Mouse (Mus musculus) Muller cell, postnatal 12 days (primary cell): Measurements from ENCODE around the gene Map4k5.

Experiments used
- DNase-seq: peaks from one replicate; pipeline ENCODE4 v3.0.0-alpha.2; 2015; ENCODE audit errors: inconsistent ontology term

Map4k5 gene

DNA sequence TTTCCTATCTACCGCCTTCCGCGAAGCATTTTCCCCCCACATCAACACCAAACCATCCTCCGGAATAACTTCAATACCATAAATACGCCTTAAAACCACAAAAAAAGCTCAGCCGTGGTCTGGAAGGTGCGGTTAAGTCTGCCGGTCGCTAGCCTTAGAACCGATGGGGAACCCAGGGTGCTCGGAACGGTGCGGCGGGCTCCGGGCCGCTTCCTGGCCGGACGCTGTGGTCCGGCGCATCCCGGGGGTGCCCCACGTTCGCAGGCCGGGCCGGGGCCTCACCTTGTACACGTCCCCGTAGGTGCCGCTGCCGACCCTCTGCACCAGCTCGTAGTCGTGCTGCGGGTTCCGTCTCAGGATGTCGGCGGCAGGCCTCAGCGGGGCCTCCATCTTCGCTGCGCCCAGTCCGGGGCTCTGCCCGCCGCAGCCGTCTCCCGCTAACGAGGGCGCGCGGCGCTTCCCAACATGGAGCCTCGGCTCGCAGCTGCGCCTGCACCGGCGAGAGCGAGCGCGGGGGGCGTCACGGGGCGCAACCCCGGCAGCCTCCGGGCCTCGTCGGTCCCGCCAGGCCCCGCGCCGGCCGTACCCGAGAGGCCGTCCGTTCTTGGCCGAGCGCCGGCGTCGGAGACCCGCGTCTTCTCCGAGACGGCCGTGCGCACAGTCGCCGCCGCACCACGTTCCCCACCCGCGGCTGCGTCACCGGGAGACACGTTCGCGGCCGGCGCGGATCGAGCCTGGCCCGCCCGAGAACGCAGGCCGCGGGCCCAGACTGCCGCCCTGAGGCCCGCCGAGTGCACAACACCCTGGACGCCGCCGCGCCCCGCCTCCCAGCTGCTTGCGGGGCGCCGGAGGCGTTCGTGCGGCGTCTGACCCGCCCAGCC, at the start of gene Map4k5, which contains the start of gene Atl1:
Map4k5 (minus strand) TSS at position 830 of the 881 bp plus-strand sequence.
Atl1 (plus strand) TSS at position 244 of the 881 bp plus-strand sequence.
- peak; percentile 97 for DNase-seq

DNA sequence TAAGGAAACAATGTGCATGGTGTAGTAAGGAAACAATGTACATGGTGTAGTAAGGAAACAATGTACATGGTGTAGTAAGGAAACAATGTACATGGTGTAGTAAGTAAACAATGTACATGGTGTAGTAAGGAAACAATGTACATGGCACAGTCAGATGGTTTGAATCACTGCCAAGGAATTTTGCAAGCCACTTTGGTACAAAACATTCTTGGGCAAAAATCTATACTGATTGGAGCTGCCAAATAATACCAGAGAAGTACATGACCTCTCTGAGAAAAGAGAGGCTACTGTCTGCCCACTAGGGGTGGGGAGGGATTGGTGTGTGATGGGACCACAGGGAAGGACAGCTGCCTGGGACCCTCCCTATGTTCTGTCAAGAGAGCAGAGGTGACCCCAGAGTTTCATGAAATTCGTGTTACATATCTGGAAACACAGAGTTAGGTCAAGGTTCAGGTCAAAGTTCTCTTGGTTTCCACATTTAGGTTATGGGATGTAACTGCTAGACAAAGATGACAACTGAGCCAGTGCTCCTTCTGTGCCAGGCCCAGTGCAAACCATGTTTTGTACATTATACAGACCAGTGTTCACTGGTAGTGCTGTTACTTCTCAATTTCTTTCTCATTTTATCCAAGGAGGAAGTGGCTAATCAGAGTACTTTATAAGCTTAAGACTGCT, 48.8 kb upstream of the Map4k5 start:
- peak; percentile 22 for DNase-seq

DNA sequence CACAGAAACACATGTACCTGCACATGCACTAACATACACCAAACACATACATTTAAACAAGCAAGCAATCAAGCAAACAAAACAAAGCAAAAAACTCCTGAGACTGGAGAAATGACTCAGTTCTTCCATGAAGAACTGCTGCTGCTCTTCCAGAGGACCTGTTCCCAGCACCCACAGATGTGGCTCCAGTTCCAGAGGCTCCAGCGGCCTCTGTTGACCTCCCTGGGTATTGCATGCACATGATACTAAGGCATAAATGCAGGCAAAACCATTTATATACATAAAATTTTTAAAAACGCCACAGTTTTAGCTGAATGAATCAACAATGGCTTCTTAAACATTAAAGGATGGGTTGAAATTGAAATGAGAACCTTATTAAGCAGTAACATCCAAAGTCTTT, 46.3 kb upstream of the Map4k5 start:
- DNase-seq: no peak

DNA sequence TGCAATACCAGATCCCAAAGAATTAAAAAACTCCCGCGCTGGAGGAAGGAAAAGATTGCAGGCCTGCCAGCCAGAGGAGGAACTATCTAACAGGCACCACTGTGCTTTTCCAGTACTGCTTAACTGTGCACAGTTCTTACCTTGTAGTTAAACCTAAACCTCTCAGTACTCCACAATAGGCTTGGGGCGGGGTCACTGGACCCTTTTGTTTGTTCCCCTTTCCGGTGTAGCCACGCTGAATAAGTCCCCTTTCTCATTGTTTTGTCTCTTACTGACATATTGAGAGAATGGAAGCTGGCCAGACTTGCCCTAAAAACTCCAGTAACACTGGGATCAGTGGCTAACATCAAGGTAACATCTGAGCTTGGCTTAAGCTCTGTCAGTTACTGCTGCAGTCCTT, 44.7 kb upstream of the Map4k5 start:
- DNase-seq: no peak

DNA sequence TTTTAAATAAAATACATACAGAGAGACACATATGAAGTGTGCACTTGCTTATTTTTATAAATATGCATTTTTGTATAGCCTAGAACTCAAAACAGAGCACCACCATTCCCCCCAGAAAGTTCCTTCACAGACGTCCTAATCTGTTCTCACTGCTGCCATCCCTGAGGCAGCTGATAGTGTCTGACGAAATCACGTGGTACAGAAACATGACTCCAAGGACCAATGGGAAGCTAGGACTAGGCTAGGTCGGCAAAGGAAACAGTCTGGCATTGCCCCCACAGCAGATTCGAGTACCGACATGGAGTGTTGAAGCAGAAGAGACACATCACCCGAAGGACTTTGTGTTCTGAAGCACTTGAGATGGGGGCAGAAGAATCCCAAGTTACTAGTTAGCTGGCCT, 33.7 kb upstream of the Map4k5 start:
- no peak for DNase-seq

DNA sequence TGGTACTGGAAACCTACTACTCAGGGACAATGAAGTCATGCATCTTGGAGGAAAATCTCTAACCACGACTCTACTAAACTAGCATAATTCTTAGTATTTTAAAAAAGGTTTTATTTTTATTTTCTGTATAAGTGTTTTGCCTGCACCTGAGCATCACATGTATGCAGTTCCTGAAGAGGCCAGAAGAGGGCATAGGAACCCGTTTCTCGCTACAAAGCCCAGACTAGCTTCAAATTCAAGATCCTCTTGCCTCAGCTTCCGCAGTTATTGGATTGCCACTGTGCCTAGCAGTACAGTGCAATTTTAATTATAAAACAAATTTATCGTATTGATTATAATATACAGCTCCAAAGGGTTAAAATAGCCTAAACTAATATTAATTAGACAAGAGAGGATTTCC, 31.0 kb upstream of the Map4k5 start:
- DNase-seq: peak; percentile 9

DNA sequence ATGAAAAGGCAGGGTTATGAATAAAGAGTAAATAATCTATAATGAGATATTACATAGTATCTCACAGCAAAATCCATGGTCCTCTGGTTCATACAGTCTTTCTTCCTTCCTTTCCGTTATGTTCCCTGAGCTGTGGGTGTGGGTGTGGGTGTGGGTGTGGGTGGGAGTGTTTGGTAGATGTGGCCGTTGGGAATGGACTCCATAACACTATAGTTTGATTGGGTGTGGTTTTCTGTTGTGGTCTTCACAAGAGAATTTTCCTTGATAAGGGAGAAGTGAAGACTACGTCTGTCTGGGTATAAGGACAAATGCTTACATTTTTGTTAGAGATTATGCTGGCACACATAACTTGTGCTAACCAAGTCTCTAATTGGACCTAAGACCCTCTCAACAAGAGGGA, 30.6 kb upstream of the Map4k5 start:
- no peak for DNase-seq

DNA sequence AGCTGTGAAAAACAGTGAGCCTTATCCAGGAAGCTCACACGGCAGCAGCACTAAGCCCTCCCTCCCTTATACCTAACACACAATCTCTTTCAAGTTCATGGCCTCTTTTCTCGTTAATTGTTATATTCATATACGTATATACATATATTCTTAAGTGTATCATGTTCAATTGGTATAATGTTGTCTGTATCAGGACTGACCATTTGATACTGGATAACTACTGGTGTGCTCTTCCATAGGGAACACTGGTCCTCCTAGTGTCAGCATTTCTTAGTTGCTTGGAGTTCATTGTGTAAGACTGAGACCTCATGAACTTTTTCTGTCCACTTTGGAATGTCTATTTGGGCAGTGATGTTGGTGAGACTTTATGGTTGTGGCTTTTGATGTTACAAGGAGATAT, 30.1 kb upstream of the Map4k5 start:
- DNase-seq: no peak

DNA sequence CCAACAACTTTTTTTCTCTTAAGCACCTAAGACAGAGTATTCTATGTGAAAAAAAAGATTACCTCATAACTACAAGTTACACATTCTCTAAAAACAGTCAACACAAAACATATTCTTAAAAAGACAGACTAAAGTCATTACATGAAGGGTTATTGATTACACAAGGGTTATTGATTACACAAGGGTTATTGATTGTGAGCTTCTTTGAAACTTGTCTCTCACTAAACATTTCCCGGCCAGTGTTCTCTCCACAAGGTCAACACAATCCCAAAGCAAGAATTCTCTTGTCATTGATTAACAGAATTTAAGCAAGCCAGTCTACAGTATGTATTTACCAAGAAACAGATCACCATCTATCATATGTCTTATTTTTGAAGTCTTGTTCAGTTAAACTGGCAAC, 29.1 kb upstream of the Map4k5 start:
- DNase-seq: no peak

DNA sequence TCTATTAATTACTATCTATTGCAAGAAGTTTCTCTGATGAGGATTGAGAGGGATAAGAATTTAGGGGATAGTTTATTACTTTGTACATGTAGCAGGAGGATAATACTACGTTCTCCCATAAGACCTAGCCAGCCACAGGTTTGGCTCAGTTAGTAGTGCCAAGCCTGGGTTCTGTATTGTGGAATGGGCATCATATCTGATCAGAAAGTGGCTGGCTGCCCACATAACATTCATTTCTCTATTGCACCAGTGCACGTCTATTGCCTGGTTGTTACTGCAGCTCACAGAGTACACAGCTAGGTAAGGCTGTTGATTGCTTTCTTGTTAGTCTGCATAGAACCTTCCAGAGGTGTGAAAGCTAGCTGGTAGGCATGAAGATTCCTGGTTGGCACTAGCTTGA, 24.9 kb upstream of the Map4k5 start:
- DNase-seq: no peak

DNA sequence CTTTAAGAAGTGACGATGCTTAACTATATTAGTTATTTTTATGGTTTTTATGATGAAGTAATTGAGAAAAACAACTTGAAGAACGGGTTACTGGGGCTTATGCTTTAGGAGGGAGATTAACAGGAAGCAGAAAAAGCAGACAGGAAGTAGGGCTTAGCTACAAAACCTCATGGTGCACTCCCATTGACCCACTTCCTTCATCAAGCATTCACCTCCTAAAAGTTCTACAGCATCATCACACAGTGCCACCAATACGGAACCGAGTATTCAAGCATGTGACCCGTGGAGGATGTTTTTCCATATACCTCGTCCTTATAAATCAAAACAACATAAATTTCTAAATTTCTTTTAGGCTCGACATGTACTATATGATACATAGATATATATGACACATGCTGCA, 19.7 kb upstream of the Map4k5 start:
- DNase-seq: no peak

DNA sequence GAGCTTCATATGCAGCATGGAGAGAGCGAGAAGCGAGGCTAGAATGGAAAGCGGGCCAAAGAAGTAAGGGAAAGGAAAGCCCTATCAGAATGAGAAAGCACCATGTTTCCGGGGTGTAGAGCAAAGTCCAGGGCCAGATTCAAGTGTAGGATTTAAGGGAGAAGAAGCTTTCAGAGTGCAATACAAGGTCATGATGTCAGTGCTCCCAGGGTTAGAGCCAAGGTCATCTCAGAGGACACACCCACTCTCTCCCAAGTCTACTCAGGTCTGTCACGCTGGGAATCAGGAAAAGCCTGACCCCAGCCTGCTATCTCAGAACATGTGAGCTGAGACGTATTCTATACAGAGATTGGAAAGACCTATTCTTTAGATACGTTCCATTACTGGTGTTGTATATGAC, 18.9 kb upstream of the Map4k5 start:
- no peak for DNase-seq

DNA sequence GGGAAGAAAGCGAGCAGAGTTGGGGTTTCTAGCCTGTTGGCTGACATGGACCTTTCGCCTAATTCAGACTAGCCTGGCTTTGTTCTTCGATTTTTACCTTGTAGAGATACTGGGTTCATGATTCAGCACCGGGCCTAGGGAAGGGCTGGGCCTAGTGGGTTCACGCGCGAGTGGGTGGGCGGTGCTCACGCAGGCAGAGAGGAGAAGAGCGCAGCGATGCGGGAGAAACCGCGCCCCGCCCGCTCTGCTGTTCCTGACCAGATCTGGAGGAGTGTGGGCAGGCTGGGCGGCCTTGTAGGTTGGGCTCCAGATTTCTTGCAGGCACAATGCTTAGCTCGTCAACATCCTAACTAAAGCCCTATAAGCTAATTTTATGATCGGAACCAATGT, 15.5 kb upstream of the Map4k5 start:
- no peak for DNase-seq

DNA sequence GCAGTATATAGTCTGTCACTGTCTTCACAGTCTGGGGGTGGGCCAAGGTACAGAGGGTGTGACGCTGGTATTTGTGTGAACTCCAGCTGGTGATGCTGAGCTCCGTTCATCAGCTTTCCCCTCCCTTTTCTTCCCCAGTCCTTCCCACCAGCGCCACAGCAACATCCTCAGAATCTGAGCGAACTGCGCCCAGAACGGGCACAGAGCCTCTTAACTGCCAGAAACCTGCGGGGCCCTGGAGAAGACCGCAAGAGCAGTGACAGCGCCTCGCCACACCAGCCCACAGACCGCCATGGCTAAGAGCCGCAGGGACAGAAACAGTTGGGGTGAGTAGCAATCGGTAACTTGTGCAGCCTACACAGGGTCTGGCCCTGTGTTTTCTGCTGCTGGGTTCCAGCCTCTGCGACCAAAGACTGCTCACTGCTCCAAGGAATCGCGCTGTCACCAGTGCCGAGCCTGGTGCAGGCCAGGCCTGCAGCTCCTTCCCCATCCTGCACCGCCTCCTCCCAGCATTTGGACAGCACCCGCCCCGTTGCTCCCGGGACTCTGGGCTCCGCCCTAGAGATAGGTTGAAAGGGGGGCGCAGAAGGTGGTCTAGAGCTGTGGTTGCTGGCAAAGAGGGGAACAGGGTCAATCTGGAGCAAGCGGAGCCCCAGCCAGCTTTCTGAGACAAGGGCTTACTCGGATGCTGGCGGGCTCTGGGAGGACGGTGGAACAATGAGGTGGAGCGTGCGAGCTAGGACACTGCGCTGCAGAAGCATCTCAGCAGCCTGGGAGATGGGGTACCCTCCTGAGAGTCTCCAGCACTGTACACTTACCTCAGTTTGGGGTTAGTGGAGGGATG, 14.9 kb upstream of the Map4k5 start:
- DNase-seq: peak; percentile 76

DNA sequence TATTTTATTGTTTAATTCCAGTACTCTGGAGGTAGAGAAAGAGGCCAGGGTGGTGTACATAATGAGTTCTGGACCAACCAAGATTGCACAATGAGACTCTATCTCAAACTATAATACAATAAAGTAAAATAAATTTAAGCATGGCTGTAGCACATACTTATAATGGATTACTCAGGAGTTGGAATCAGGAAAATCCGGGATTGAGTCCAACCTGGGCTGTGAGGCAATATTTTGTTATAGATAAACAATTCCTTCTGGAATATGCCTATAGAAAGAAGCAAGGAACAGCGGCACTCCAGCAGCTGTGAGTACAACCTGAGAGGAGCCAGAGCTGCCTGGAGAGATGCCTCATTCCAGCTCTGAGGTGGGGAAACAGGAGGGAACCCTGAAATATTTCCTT, 12.0 kb upstream of the Map4k5 start:
- DNase-seq: no peak

DNA sequence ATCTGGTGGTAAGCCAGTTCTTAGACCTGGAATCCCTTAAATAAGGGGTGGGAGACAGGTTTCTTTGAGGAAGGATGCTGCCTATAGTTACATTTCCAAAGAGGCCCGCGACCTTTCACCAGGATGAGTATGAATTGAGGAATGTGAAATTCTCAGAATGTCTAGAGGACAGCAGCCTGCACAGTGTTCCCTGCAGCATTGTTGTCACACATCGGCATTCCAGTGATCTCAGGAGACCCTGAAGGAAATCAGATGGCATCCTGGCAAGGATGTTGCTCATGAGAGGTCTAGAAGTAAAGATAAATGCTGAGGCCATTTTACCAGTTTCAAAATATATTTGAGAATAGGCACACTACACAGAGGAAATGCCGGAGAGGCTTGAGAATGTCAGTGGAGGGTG, 5.1 kb upstream of the Map4k5 start:
- DNase-seq: peak; percentile 75

DNA sequence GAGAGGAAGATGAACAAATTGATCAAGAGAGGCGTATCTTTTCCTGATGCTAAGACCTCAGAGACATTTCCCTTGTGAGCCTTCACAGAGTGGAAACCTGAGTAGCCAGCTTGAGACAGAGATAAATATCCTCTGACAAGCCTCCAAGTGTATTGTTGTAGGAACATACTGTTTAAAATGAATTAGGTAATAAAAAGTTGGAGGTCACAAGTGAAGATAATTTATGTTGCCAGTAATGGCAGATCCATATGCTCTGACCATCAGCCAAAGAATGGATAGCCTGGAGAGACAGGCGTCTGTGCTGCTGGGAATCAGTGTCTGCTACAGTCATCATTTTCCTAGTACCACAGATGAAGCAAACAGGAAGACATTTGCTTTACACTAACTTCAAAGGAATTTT, 2.0 kb upstream of the Map4k5 start:
- DNase-seq: no peak

DNA sequence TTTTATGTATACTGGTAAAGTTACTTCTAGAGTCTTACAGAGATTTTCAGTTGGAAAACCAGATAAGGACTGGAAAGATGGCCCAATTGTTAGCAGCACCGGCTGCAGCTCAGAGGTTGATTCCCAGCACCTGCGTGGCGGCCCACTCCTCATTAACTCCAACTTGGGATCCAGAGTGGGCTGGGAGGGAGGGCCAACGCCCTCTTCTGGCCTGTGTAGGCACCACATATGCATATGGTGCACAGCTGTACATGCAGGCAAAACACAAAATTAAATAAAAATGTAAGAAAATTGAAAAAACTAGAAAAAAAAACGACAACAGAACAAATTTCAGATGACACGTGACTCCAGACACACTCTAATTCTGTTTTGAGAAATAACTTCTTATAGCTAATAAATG, 927 bp upstream of the Map4k5 start:
- DNase-seq: no peak

DNA sequence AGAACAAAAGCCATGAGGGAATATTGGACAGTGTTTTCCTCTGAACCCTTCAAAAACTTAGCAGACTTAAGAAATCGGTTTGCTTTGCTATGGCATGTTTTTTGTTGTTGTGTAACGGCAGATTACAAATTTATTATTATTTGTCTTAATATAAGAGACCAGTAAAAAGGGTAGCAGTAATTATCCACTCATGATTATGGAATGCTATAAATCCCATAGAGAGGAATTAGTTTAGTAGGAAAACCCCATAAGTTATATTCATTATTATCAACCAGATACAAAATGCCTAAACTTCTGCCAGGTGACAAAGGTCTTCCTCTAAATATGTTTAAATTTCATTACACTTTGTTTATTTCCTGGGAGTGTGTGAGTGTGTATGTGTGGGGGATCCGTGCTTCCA, 1.3 kb downstream of the Map4k5 start:
- DNase-seq: no peak

DNA sequence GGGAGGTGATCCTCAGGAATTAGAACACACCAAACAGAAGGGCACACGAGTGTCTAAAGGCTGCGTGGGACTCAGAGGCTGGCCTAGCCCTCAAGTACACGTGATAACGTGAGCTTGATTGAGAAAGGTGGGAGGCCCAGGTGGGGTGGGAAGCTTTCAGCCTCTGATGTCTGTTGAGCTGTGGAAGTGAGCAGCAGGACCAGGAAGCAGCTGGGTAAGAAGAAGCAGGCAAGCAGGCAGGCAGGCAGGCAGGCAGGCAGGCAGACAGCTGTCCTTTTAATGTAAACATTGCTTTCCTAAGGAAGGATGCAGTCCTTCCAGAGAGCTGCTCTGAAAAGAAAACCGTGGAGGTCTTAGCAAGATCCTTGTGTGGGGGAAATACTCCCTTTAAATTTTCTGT, 2.5 kb downstream of the Map4k5 start:
- no peak for DNase-seq

DNA sequence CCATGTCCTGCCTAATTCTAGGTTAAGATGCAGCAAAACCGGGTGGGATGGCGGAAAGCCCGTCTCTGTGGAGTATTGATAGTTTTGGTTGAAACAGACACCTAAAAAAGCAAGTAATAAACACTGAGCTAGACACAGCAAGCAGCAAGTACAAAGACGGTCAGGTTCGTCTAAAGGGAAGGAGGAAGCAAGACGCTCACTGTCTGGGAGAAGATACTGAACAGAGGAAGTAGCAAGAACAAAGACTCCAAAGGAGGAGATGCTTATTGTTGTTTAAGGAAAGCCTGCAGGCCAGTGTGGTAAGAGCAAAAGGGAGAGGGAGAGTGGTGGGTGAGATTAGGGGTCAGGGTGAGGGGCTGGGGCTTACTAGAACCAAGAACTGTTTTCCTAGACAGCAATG, 2.9 kb downstream of the Map4k5 start:
- DNase-seq: no peak

DNA sequence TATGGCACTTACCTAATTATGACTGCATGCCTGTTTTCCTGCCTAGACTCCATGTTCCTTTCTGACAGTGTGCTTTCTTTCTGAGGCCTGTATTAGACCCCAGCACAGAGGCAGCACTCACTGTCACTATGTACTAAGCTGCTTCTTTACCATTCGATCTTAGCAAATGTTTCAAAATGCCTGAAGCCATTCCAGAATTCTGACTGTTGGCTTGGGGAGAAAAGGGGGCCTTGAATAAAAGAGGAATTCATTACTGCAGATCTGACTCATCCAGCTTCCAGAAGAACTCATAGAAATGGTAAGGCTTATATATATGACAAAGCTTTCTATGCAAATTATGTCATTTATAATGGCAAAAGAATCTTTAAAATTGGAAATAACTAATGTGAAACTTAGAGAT, 4.7 kb downstream of the Map4k5 start:
- DNase-seq: peak; percentile 48
